Mouse (Mus musculus) common myeloid progenitor, adult 5-6 weeks (primary cell): ENCODE measurements around the gene Cyp2c29. TPM values are rescaled to one million over a fixed set of nuclear protein-coding genes. Genes with fewer than 3 reads are reported as not detected.
"Not testable (repeated sequence)": the region's sequence is repeated elsewhere in the genome, so short reads cannot be mapped to it uniquely, and the experiment has no call there.

Source experiments
- ATAC-seq: replicated peaks from 2 replicates; pipeline ENCODE4 v1.8.0; 2016; ENCODE audit warnings: low read depth, mild to moderate bottlenecking, moderate TSS enrichment, inconsistent platforms; ENCODE audit not compliant: poor library complexity, severe bottlenecking
- total RNA-seq: library from RNA; stranded (forward); fragments of 200-1000, 187-1606 nt; gene quantifications from 2 replicates; pipeline ENCODE4 v1.2.3, GENCODE M21; 2017

The Cyp2c29 gene
- total RNA-seq = not detected in 2 replicates

- ATAC-seq = not testable (repeated sequence)
Observed at GRCm38 (mm10) chr19:39269105-39269504, at the start of gene Cyp2c29. Gene Cyp2c29 (plus strand): TSS chr19:39269405.

DNA sequence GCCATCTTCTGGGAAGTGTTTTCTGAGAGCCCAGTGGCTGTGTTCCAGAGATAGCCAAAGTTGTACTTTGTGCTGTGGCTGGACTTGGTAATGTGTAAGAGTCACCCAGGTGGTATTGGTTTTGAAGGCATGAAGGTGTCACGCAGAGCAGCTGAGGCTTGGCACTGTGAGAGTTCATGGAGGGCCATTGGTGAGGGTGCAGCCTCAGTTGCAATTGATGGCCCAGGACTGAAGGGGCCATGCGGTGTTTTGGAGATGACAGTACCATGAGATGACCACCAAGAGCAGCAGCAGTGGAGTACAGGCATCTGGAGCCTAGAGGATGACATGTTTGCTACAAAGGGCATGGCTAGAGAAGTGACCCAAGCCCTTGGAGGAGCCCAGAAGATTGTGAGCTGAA, 2.2 kb upstream of the Cyp2c29 start:
- ATAC-seq = not testable (repeated sequence)

DNA sequence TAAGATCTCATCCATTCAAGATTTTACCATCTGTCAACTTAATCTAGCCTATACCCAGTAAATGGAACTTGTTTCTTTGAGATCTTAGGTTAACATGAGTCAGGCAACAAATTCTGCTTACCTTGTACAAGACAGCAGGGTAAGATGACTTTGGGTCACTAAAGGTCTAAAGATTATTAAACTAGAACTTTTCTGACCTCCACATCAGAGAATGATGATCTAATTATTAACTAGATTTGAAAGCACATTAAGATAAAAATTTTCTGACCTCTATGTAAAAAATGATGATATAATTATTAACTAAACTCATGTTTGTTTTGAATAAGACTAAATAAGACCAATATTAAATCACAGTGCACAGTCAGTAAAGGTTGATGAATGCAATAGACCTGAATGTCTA, 13.6 kb downstream of the Cyp2c29 start:
- no peak for ATAC-seq

DNA sequence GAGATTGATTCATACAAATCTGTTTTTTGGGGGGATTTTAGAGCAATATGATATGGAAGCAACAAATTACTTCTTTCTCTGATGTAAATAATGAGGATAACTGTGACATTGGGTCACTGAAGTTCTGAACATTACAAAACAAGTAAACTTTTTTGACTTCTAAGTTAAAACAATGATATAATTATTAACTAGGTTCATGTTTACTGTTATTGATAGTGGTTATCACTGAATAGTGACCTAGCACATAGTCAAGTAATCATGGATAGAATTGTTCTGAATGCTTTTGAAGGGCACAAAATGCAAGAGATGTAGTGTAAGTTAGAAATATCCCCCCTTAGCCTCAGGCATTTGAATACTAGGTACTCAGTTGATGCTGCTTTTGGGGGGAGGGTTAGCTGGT, 16.4 kb downstream of the Cyp2c29 start:
- ATAC-seq = no peak

DNA sequence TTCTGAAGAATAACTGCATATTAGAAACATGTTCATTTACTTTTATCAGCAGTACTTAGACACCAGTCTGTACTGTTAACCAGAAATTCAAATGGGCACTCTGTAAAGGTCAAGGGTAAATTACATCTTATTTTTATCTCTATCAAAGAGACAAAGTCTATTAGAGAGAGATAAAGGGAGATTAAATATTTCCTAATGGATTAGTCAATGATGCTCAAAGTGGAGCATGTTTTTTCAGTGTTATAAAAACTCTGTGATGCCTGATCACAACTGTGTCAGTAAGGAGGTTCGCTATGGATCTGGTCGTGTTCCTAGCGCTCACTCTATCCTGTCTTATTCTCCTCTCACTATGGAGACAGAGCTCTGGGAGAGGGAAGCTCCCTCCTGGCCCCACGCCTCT, 17.6 kb downstream of the Cyp2c29 start:
- ATAC-seq = no peak

DNA sequence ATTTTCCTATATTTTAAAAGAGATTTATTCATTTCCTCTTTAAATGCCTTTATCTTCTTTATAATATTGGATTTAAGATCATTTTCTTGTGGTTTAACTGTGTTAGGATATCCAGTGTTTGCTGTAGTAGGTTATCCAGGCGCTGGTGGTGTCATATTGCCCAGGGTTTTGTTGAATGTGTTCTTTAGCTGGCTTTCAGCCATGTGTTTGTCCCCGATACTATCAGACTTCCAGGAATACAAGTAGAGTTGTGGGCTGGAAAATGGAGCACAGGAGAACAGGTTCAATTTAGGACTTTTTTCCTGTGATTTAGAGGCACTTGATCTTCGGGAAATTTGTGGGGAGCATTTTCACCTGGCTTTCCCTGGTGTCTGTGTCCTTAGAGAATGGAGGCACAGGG, 19.8 kb downstream of the Cyp2c29 start:
- ATAC-seq = no peak

Other genes with a start within 250 kb of the Cyp2c29 start
- gene Cyp2c65, start 208.4 kb upstream of the Cyp2c29 start, total RNA-seq = not detected in 2 replicates
- not detected in 2 replicates for gene Cyp2c66, start 155.5 kb upstream of the Cyp2c29 start, total RNA-seq
- not detected in 2 replicates for gene Cyp2c38, start 193.7 kb downstream of the Cyp2c29 start, total RNA-seq
- gene Cyp2c39, start 241.5 kb downstream of the Cyp2c29 start, total RNA-seq = not detected in 2 replicates